Mouse (Mus musculus): Measurements from ENCODE around the gene Cd79b.

DNA sequence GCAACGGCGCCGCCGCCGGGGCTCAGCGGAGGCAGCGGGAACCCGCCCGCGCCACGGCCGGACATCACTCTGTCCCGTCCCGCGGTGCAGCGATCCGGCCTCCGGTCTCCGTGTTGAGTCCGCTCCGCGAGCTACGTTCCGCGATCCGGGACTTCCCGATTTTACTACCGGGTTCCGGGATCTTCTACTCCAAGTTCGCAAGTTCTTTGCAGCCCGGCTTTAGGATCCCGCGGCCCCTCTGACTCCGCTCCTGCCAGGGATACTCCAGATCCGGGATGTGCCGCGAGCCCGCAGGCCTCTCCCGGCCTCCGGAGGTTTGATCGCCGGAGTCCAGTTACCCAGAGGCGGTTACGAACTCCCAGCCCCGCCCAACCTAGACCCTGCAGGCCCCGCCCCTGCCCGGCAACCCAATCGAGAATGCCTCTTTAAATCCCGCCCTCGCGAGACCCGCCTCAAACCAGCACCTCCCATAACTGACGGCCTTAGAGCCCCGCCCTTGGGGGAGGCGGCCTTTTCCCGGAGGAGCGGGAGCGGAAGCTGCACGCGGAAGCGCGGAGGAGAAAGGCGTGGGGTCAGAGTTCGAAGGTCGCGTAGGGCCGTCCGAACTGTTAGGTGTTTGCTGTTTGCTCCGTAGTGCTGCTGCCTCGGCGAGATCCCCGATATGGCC is 41.8 kb downstream of the Cd79b start, which contains the start of gene Smarcd2:
- TF ChIP-seq EP300 (IDR thresholded peaks at IDR 0.05; ENCODE audit: low read length), result no peak
- TF ChIP-seq CTCF (conservative IDR thresholded peaks at IDR 0.05 in 1 of 2, IDR thresholded peaks at IDR 0.05 in 1 of 2; ENCODE audit: low read depth in 2 of 2, low read length in 2 of 2), result no peak
- TF ChIP-seq JUND (conservative IDR thresholded peaks at IDR 0.05; ENCODE audit: low read depth, low read length), result no peak
- no peak for TF ChIP-seq ZC3H11A (IDR thresholded peaks at IDR 0.05; ENCODE audit: low read depth, low read length)
- TF ChIP-seq MAX (IDR thresholded peaks at IDR 0.05; ENCODE audit: low read length), result peak; percentile 86
- peak; percentile 85 for TF ChIP-seq POLR2A (IDR thresholded peaks at IDR 0.05; ENCODE audit: low read depth, low read length)
- no peak for TF ChIP-seq USF1 (IDR thresholded peaks at IDR 0.05; ENCODE audit: low read depth, low read length)
- TF ChIP-seq IRF4 (IDR thresholded peaks at IDR 0.05; ENCODE audit: low read depth, low read length), result peak; percentile 80
- peak; percentile 44; the same call in 1 of the 2 replicates for TF ChIP-seq USF2 (conservative IDR thresholded peaks at IDR 0.05; ENCODE audit: low read depth, low read length)
- TF ChIP-seq E2F4 (IDR thresholded peaks at IDR 0.05; ENCODE audit: insufficient replicate concordance, low read depth, low read length), result 0 out of 2 replicates have a peak, but pooled peaks have one; percentile 37
- peak; percentile 68 for TF ChIP-seq BHLHE40 (IDR thresholded peaks at IDR 0.05; ENCODE audit: low read depth, low read length)
